Mouse (Mus musculus) layer of hippocampus, postnatal 36 days (tissue): ENCODE measurements at regions not wholly inside any gene's neighbourhood (a gene's known extent, or its start where the extent isn't known, plus 50 kb on each side); places are given as distances from the start of the nearest gene placed in this dataset.

Source experiments
- DNase-seq, 2 experiments: peaks; one replicate each; pipeline ENCODE4 v3.0.0; 2022

DNA sequence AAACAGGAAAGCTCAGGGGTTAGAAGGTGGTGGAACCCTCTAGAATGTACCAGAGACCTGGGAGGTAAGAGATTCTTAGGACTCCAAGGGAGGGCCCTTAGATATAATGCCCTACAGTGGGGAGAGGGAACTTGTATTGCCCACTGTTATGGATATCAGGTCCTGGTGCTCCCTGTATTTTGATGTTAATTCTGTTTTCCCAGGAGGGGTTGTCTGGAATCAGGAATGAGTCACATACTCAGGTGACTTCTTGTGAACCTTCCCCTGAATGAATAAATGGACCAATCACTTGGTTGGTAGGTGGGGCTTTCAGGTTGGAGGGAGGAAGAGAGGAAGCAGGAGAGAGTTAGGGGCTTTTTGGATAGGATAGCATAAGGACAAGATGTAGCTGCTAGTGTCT is 533.8 kb upstream of the Htr2c start:
- no peak for DNase-seq

DNA sequence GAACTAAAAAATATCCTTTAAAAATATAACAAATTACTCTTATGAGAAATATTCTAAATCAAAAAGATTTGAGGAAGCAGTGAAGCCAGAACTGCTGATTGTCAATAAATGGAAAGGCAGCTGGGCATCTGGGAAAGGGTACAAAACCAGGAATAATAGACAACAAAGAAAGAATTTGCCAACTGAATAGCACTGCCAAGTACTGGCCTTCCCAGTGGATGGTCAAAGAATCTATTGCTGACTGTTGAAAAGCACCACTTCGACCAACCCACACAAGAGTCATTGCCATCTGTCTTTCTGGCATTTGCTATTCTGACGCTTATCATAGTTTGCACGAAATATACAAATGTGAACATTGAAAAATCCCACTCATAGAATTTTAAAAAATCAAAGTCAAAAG is 502.4 kb upstream of the Htr2c start:
- peak; percentile 1 to 2 for DNase-seq

DNA sequence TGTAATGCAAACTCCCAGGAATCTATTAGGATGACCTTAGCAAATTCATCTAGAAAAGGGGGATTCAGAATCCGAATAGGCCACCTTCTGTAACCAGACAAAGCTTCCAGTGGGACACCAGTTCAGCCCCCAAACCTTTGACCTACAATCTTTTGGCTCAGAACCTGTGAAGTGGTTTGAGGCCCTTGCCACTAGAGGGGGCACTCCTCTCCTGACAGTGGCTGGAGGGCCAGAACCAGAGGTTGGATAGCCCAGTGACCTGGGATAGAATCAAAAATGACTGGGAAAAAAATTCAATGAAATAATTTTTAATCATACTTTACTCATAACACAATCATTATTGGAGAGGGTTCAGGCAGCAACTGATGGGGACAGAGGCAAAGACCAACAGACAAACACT is 484.7 kb upstream of the Htr2c start:
- no peak for DNase-seq

DNA sequence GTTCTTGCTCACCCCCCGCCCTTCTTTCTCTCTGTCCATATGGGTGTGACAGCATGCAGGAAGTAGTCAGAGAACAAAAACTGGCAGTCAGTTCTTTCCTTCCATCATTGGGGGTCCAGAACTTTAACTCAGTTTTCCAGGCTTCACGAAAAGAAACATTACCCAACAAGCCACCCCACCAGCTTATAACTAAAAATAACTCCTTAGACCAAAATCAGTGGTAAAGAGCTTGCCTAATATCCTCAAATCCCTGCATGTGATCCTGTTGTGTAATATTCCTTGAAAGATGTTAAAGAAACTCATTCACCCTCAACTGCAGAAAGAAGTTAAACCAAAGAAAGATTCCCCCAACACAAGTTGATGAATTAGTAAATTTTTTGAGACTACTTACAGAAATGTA is 449.8 kb upstream of the Htr2c start:
- no peak for DNase-seq

DNA sequence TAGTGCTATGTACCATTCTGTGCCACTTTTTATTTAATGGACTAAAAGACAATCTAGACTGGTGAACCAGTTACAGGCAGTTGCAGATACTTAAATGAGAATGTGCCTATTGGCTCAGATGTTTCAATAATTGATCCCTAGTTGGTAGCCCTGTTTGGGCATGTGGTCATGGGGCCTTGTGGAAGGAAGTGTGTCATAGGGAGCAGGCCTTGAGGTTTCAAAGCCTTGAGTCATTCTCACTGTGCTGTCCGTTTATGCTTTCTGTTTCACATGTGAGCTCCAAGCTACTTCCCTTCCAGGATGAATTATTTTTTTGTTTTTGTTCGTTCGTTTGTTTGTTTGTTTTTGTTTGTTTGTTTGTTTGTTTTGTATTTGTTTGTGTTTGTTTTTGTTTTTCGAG is 449.1 kb upstream of the Htr2c start:
- DNase-seq, result no peak

DNA sequence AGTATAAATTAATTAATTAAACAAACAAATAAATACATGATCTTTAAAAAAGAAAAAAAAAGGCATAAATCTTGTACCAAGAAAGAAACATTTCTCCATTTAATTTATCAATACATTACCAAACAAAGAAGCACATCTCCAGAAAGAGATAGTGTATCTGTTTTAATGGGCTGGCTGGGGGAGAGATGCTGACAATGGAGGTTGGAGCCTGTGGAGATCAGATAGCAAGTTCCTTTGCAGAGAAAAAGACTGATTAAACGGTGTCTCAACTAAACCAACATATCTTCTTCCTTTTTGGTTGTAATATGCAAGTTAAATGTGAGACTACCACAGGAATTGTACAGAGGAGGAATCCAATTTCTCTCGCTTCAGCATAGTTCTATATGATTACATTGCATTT is 433.5 kb upstream of the Htr2c start:
- DNase-seq, result no peak

DNA sequence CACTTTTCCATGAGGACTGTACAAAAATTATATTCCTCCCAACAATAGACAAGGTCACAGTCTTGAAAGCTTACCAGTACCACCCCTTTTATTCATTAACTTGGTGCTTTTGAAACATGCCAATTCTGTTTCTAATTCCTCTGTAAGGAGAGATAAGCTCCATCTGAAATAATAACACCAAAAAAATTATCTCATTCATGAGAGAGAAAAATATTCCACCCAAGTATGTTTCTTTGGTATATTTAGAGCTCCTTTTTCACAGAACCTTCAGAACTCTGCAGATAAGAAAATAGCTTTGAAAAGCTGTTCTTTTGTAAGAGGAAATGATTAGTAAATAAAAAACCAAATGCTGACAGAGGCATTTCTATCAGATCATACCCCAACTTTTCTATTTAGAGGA is 424.5 kb upstream of the Htr2c start:
- DNase-seq, result no peak

DNA sequence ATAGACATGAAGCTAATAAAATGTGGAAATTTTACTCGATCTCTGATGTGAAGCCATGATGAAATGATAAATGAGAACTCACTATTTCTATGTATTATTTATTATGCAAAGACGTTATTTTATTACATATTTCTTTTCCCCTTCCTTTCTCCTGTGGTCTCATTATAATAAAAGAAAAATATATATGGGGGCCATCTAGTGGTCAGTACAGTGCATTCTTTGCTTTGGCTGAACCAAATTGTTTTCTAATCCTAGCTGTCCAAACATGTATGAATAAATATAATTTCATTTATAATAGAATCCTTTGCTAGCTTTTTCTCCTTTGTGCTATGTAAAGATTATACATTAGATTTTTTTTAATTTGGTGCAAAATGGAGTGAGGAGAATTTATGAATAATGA is 403.7 kb upstream of the Htr2c start:
- no peak for DNase-seq
